Mouse (Mus musculus) CH12.LX (cell line): ENCODE data around the gene Gm49354. TPM values are rescaled to one million over a fixed set of nuclear protein-coding genes. Genes with fewer than 3 reads are reported as not detected.
A peak's percentile ranks its signal among the peaks of the same experiment; 100 is the strongest.
"Not testable (repeated sequence)": the region's sequence is repeated elsewhere in the genome, so short reads cannot be mapped to it uniquely, and the experiment has no call there.

ENCODE experiments used
- DNase-seq: peaks from one replicate; pipeline ENCODE4 v3.0.0-alpha.2; 2013; ENCODE audit errors: extremely low read depth
- H3K27ac ChIP-seq: 2 replicates; pipeline ENCODE4 v1.5.1; 2012; ENCODE audit warnings: low read depth, mild to moderate bottlenecking, control low read depth, moderate library complexity; ENCODE audit not compliant: insufficient read depth
- H3K27me3 ChIP-seq: replicated peaks from 2 replicates; pipeline ENCODE3; 2012; ENCODE audit warnings: inconsistent platforms
- H3K36me3 ChIP-seq, 2 experiments: replicated peaks in 1 of 2; 2 replicates each; pipeline versions ENCODE3 to v1.6.1; 2012; ENCODE audit warnings: inconsistent platforms in 1 of 2, low read length in 1 of 2, mild to moderate bottlenecking in 1 of 2, mixed read lengths in 1 of 2, moderate library complexity in 1 of 2; ENCODE audit not compliant: control insufficient read depth in 1 of 2, insufficient read depth in 1 of 2
- H3K4me1 ChIP-seq, 2 experiments: 2 replicates each; pipeline ENCODE4 v1.6.1; 2012; ENCODE audit warnings: inconsistent platforms in 1 of 2, moderate library complexity in 1 of 2; ENCODE audit not compliant: insufficient read depth in 2 of 2, control insufficient read depth in 1 of 2
- H3K4me2 ChIP-seq: 2 replicates; pipeline ENCODE4 v1.6.1; 2012; ENCODE audit warnings: low read depth, mild to moderate bottlenecking, control low read depth; ENCODE audit not compliant: poor library complexity, insufficient read depth, severe bottlenecking
- H3K4me3 ChIP-seq, 3 experiments: fragments of 150-350 bp in 1 of 3; sonication (generic) in 1 of 3; replicated peaks in 1 of 3; 2 replicates each; pipeline versions ENCODE3 to v1.5.1; 2011 to 2012; ENCODE audit warnings: low read depth in 2 of 3, low read length in 2 of 3, mild to moderate bottlenecking in 2 of 3, moderate library complexity in 2 of 3, control low read depth in 1 of 3, improper control_type of control experiment in 1 of 3, inconsistent platforms in 1 of 3, mixed read lengths in 1 of 3; ENCODE audit not compliant: poor library complexity in 1 of 3
- H3K79me2 ChIP-seq: replicated peaks from 2 replicates; pipeline ENCODE4 v1.6.1; 2012; ENCODE audit warnings: mild to moderate bottlenecking, moderate library complexity; ENCODE audit not compliant: control insufficient read depth, poor library complexity, insufficient read depth, severe bottlenecking; ENCODE audit errors: extremely low read depth
- H3K9ac ChIP-seq: 2 replicates; pipeline ENCODE4 v1.6.1; 2012; ENCODE audit warnings: low read depth, mild to moderate bottlenecking, control low read depth, moderate library complexity; ENCODE audit not compliant: insufficient read depth
- H3K9me3 ChIP-seq: replicated peaks from 2 replicates; pipeline ENCODE3; 2012; ENCODE audit warnings: low read length, inconsistent platforms, mixed read lengths
- BHLHE40 ChIP-seq: IDR thresholded peaks from 2 replicates; pipeline ENCODE4 v1.6.1; 2011; ENCODE audit warnings: mild to moderate bottlenecking, low read depth, low read length, improper control_type of control experiment
- CHD1 ChIP-seq: IDR thresholded peaks from 2 replicates; pipeline ENCODE4 v1.6.1; 2012; ENCODE audit warnings: low read depth, low read length, improper control_type of control experiment, inconsistent platforms
- CTCF ChIP-seq, 2 experiments: IDR thresholded peaks in 1 of 2; conservative IDR thresholded peaks in 1 of 2; 2 replicates each; pipeline ENCODE4 v1.5.1; 2011 to 2012; ENCODE audit warnings: low read depth in 2 of 2, low read length in 2 of 2, improper control_type of control experiment in 1 of 2, inconsistent platforms in 1 of 2, mild to moderate bottlenecking in 1 of 2, moderate library complexity in 1 of 2
- E2F4 ChIP-seq: IDR thresholded peaks from 2 replicates; pipeline ENCODE4 v1.6.1; 2011; ENCODE audit warnings: low read depth, low read length, improper control_type of control experiment; ENCODE audit not compliant: insufficient replicate concordance
- ELF1 ChIP-seq: IDR thresholded peaks from 2 replicates; pipeline ENCODE4 v1.6.1; 2014; ENCODE audit warnings: low read depth, mild to moderate bottlenecking, inconsistent platforms, low read length, improper control_type of control experiment
- ETS1 ChIP-seq: conservative IDR thresholded peaks from 2 replicates; pipeline ENCODE4 v1.6.1; 2012; ENCODE audit warnings: low read depth, mild to moderate bottlenecking, inconsistent platforms, low read length, improper control_type of control experiment, moderate library complexity
- GABPA ChIP-seq: IDR thresholded peaks from 2 replicates; pipeline ENCODE4 v1.6.1; 2012; ENCODE audit warnings: low read depth, low read length, improper control_type of control experiment, inconsistent platforms; ENCODE audit not compliant: insufficient replicate concordance
- JUN ChIP-seq: IDR thresholded peaks from 2 replicates; pipeline ENCODE4 v1.6.1; 2011; ENCODE audit warnings: low read depth, mild to moderate bottlenecking, low read length, improper control_type of control experiment, moderate library complexity; ENCODE audit not compliant: insufficient read depth
- JUND ChIP-seq: conservative IDR thresholded peaks from 2 replicates; pipeline ENCODE4 v1.6.1; 2011; ENCODE audit warnings: low read depth, low read length, improper control_type of control experiment
- KAT2A ChIP-seq: IDR thresholded peaks from 2 replicates; pipeline ENCODE4 v1.6.1; 2012; ENCODE audit warnings: low read length, improper control_type of control experiment, inconsistent platforms; ENCODE audit not compliant: insufficient replicate concordance
- MAZ ChIP-seq: IDR thresholded peaks from 2 replicates; pipeline ENCODE4 v1.6.1; 2012; ENCODE audit warnings: low read depth, mild to moderate bottlenecking, inconsistent platforms, low read length, improper control_type of control experiment, moderate library complexity
- MEF2A ChIP-seq: IDR thresholded peaks from 2 replicates; pipeline ENCODE4 v1.6.1; 2014; ENCODE audit warnings: low read depth, mild to moderate bottlenecking, inconsistent platforms, low read length, improper control_type of control experiment, borderline replicate concordance
- MXI1 ChIP-seq: IDR thresholded peaks from 2 replicates; pipeline ENCODE4 v1.6.1; 2011; ENCODE audit warnings: mild to moderate bottlenecking, low read depth, low read length, improper control_type of control experiment
- MYC ChIP-seq: IDR thresholded peaks from 2 replicates; pipeline ENCODE4 v1.6.1; 2011; ENCODE audit warnings: low read depth, mild to moderate bottlenecking, improper control_type of control experiment, low read length
- PAX5 ChIP-seq: IDR thresholded peaks from 2 replicates; pipeline ENCODE4 v1.6.1; 2012; ENCODE audit warnings: low read length, inconsistent platforms, mixed read lengths
- SMC3 ChIP-seq: IDR thresholded peaks from 2 replicates; pipeline ENCODE4 v1.6.1; 2011; ENCODE audit warnings: low read depth, low read length, improper control_type of control experiment
- TBP ChIP-seq: conservative IDR thresholded peaks from 2 replicates; pipeline ENCODE4 v1.6.1; 2011; ENCODE audit warnings: low read depth, low read length, improper control_type of control experiment
- UBTF ChIP-seq: IDR thresholded peaks from 2 replicates; pipeline ENCODE4 v1.6.1; 2012; ENCODE audit warnings: low read depth, mild to moderate bottlenecking, inconsistent platforms, low read length, improper control_type of control experiment, moderate library complexity
- USF1 ChIP-seq: IDR thresholded peaks from 2 replicates; pipeline ENCODE4 v1.6.1; 2014; ENCODE audit warnings: low read depth, mild to moderate bottlenecking, inconsistent platforms, low read length, improper control_type of control experiment
- USF2 ChIP-seq: conservative IDR thresholded peaks from 2 replicates; pipeline ENCODE4 v1.6.1; 2011; ENCODE audit warnings: low read depth, low read length, improper control_type of control experiment
- ZMIZ1 ChIP-seq: IDR thresholded peaks from 2 replicates; pipeline ENCODE4 v1.6.1; 2012; ENCODE audit warnings: low read depth, mild to moderate bottlenecking, inconsistent platforms, low read length, improper control_type of control experiment
- dilution Hi-C: fragments of 300-500 bp; cut with MboI; formaldehyde crosslinking; loops from 2 replicates; pipeline ENCODE4 v1.14.3; 2020; ENCODE audit warnings: low sequenced_read_pairs; ENCODE audit not compliant: extremely low pct_unique_long_range_greater_than_20kb, extremely low pct_ligation_motif_present
- in situ Hi-C: fragments of 300-500 bp; cut with MboI; formaldehyde crosslinking; loops from 3 replicates; pipeline ENCODE4 v1.14.3; 2019; ENCODE audit warnings: low sequenced_read_pairs, low pct_ligation_motif_present, low pct_unique_long_range_greater_than_20kb, mixed read lengths
- polyA plus RNA-seq: library from polyadenylated mRNA; unstranded; fragments of >175 nt; gene quantifications from 2 replicates; pipeline ENCODE4 v1.2.1, GENCODE M21; 2012; ENCODE audit warnings: low read depth; ENCODE audit not compliant: insufficient read length
- total RNA-seq, 2 experiments: library from RNA; depleted of rRNA; stranded (reverse); fragments of 300-350 nt in 1 of 2; fragments of >200 nt in 1 of 2; gene quantifications; 2 replicates each; pipeline ENCODE4 v1.2.3; 2012 to 2014

The Gm49354 gene
- total and polyA plus RNA-seq, 3 experiments, result not detected

- no peaks in the 10 kb centered on the region for H3K36me3 ChIP-seq
- H3K4me2 ChIP-seq, result no peak overlapping the region
- H3K27me3 ChIP-seq, result peaks cover 1% of the 10 kb centered on the region
- H3K9ac ChIP-seq, result no peak overlapping the region
- dilution Hi-C loops (no loop called here), in situ Hi-C loops (loop anchor here (25.0 kb wide), 1 partner anchor 1123 kb away; the partner anchor contains the start of gene Slc28a3)
- TF ChIP-seq ELF1, result no peak
- 0 out of 2 replicates have a peak, but pooled peaks have one; percentile 22 for TF ChIP-seq MAZ
- peak in 1 of 2 experiments; percentile 50; a peak in 2 of 4 replicates for TF ChIP-seq CTCF (conservative IDR thresholded peaks at IDR 0.05 in 1 of 2, IDR thresholded peaks at IDR 0.05 in 1 of 2; ENCODE audit: low read depth in 2 of 2, low read length in 2 of 2)
- peak; percentile 37 for TF ChIP-seq SMC3
- peaks cover 4 to 5% of the 10 kb centered on the region in 2 experiments for H3K4me1 ChIP-seq
- no peaks in the 10 kb centered on the region for H3K79me2 ChIP-seq
- H3K27ac ChIP-seq, result no peak overlapping the region
- H3K9me3 ChIP-seq, result no peaks in the 10 kb centered on the region
- peak; percentile 40 for DNase-seq
- no peak overlapping the region for H3K4me3 ChIP-seq
Measured at GRCm38 (mm10) chr13:59735190-59735589, 46.9 kb downstream of the Gm49354 start.

- not testable (repeated sequence) for H3K4me1 ChIP-seq
Measured at GRCm38 (mm10) chr13:59734347-59734746, 47.7 kb downstream of the Gm49354 start.

GRCm38 (mm10) chr13:59733936-59734335 lies 48.1 kb downstream of the Gm49354 start:
- dilution Hi-C loops (no loop called here), in situ Hi-C loops (loop anchor here (25.0 kb wide), 1 partner anchor 1122 kb away; the partner anchor contains the start of gene Slc28a3)
- DNase-seq, result no peak
- H3K36me3 ChIP-seq, result no peaks in the 10 kb centered on the region
- no peaks in the 10 kb centered on the region for H3K79me2 ChIP-seq
- no peak overlapping the region for H3K9ac ChIP-seq
- no peak overlapping the region for H3K4me2 ChIP-seq
- no peak overlapping the region for H3K27ac ChIP-seq
- H3K4me3 ChIP-seq, result no peak overlapping the region
- H3K9me3 ChIP-seq, result no peaks in the 10 kb centered on the region
- peaks cover 1% of the 10 kb centered on the region for H3K27me3 ChIP-seq
- TF ChIP-seq MEF2A (no peak), CHD1 (no peak), KAT2A (no peak), USF2 (no peak), JUN (no peak), E2F4 (no peak), BHLHE40 (no peak), UBTF (no peak), MYC (no peak), ETS1 (no peak), ZMIZ1 (no peak), CTCF (conservative IDR thresholded peaks at IDR 0.05 in 1 of 2, IDR thresholded peaks at IDR 0.05 in 1 of 2; ENCODE audit: low read depth in 2 of 2, low read length in 2 of 2) (no peak), TBP (no peak), MXI1 (no peak), JUND (no peak), PAX5 (no peak), GABPA (no peak)
- TF ChIP-seq, all 38 proteins: peak for 0
- peaks cover 4 to 5% of the 10 kb centered on the region in 2 experiments for H3K4me1 ChIP-seq

More at GRCm38 (mm10) chr13:59734347-59734746, 47.7 kb downstream of the Gm49354 start:
- H3K27me3 ChIP-seq, H3K4me3 ChIP-seq, H3K79me2 ChIP-seq, H3K4me2 ChIP-seq, H3K9ac ChIP-seq, DNase-seq, H3K9me3 ChIP-seq, dilution Hi-C loops, H3K27ac ChIP-seq, H3K36me3 ChIP-seq: not testable (repeated sequence)
- in situ Hi-C loops, result loop anchor here (25.0 kb wide), 1 partner anchor 1122 kb away; the partner anchor contains the start of gene Slc28a3
- peak; percentile 30 for TF ChIP-seq USF1
